Mouse (Mus musculus): ENCODE data around the gene Umad1. TPM values are rescaled to one million over a fixed set of nuclear protein-coding genes. Genes with fewer than 3 reads are reported as not detected.

The Umad1 gene
- total and polyA plus RNA-seq, 3 experiments, result 7.6 to 17.5 (median 10.0) TPM

- TF ChIP-seq JUN (IDR thresholded peaks at IDR 0.05; ENCODE audit: insufficient read depth, low read depth, low read length) (peak; percentile 95), BHLHE40 (IDR thresholded peaks at IDR 0.05; ENCODE audit: low read depth, low read length) (peak; percentile 82), ELF1 (IDR thresholded peaks at IDR 0.05; ENCODE audit: low read depth, low read length) (peak; percentile 80)
Measured at GRCm38 (mm10) chr6:8288755-8289580, 29.9 kb downstream of the Umad1 start (continued).

- Histone ChIP-seq H3K4me2 (ENCODE audit: insufficient read depth, low read depth, poor library complexity, severe bottlenecking) (no peak overlapping the region), H3K9me3 (replicated peaks; ENCODE audit: low read length) (no peaks in the 10 kb centered on the region), H3K79me2 (replicated peaks; ENCODE audit: control insufficient read depth, extremely low read depth, insufficient read depth, poor library complexity, severe bottlenecking) (no peaks in the 10 kb centered on the region), H3K36me3 (replicated peaks in 1 of 2; ENCODE audit: control insufficient read depth in 1 of 2, insufficient read depth in 1 of 2, low read length in 1 of 2) (peaks cover 0 to 8% of the 10 kb centered on the region in 2 experiments), H3K4me3 (replicated peaks in 1 of 3; ENCODE audit: low read depth in 2 of 3, low read length in 2 of 3, poor library complexity in 1 of 3) (no peak overlapping the region), H3K27ac (ENCODE audit: insufficient read depth, low read depth) (no peak overlapping the region), H3K4me1 (ENCODE audit: control insufficient read depth in 1 of 2, insufficient read depth in 2 of 2) (peaks cover 15 to 46% of the 10 kb centered on the region in 2 experiments), H3K27me3 (replicated peaks) (no peaks in the 10 kb centered on the region), H3K9ac (ENCODE audit: insufficient read depth, low read depth) (no peak overlapping the region)
- dilution Hi-C loops (cut with MboI; ENCODE audit: extremely low pct_ligation_motif_present, extremely low pct_unique_long_range_greater_than_20kb, low sequenced_read_pairs), result no loop called here
- TF ChIP-seq E2F4 (IDR thresholded peaks at IDR 0.05; ENCODE audit: insufficient replicate concordance, low read depth, low read length) (no peak), ZC3H11A (IDR thresholded peaks at IDR 0.05; ENCODE audit: low read depth, low read length) (no peak), KAT2A (IDR thresholded peaks at IDR 0.05; ENCODE audit: insufficient replicate concordance, low read length) (no peak), CHD2 (IDR thresholded peaks at IDR 0.05; ENCODE audit: low read length) (no peak), ELF1 (IDR thresholded peaks at IDR 0.05; ENCODE audit: low read depth, low read length) (no peak), UBTF (IDR thresholded peaks at IDR 0.05; ENCODE audit: low read depth, low read length) (no peak), MXI1 (IDR thresholded peaks at IDR 0.05; ENCODE audit: low read depth, low read length) (no peak), SMC3 (IDR thresholded peaks at IDR 0.05; ENCODE audit: low read depth, low read length) (no peak), EP300 (IDR thresholded peaks at IDR 0.05; ENCODE audit: low read length) (no peak), PAX5 (IDR thresholded peaks at IDR 0.05; ENCODE audit: low read length) (no peak), POLR2A (IDR thresholded peaks at IDR 0.05; ENCODE audit: low read depth, low read length) (no peak), MAZ (IDR thresholded peaks at IDR 0.05; ENCODE audit: low read depth, low read length) (no peak), TCF12 (IDR thresholded peaks at IDR 0.05; ENCODE audit: low read depth, low read length) (no peak), RAD21 (IDR thresholded peaks at IDR 0.05; ENCODE audit: low read depth, low read length) (no peak), MEF2A (IDR thresholded peaks at IDR 0.05; ENCODE audit: borderline replicate concordance, low read depth, low read length) (no peak), NRF1 (IDR thresholded peaks at IDR 0.05; ENCODE audit: low read depth, low read length) (no peak)
- no peak for DNase-seq (ENCODE audit: extremely low read depth)
- in situ Hi-C loops (cut with MboI; ENCODE audit: low pct_ligation_motif_present, low pct_unique_long_range_greater_than_20kb, low sequenced_read_pairs), result loop anchor here (10.0 to 25.0 kb wide), 2 partner anchors 201 to 393 kb away; no protein-coding TSS in a partner anchor
Measured at GRCm38 (mm10) chr6:8294048-8294784, 35.1 kb downstream of the Umad1 start.

Measured in CH12.LX (cell line).